Mouse (Mus musculus) lung, postnatal 0 days (tissue): ENCODE data around the gene Ndufa6.

Experiments used
- CTCF ChIP-seq: IDR thresholded peaks from 2 replicates; pipeline ENCODE4 v1.5.1; 2016; ENCODE audit warnings: antibody characterized with exemption, mild to moderate bottlenecking
- EP300 ChIP-seq: IDR thresholded peaks from 2 replicates; pipeline ENCODE4 v1.6.1; 2016; ENCODE audit warnings: antibody characterized with exemption, mild to moderate bottlenecking, control low read depth

GRCm38 (mm10) chr15:82354126-82354945, at the start of gene Ndufa6:
- TF ChIP-seq CTCF: peak; percentile 99
- peak; percentile 47; the same call in 1 of the 2 replicates for TF ChIP-seq EP300
